Mouse (Mus musculus) kidney, embryonic 16.5 days (tissue): ENCODE measurements at regions not wholly inside any gene's neighbourhood (a gene's known extent, or its start where the extent isn't known, plus 50 kb on each side); places are given as distances from the start of the nearest gene placed in this dataset.

ENCODE experiments used
- ATAC-seq: fragments of 200-750 bp; cut with Nextera tagmentation; 2 replicates; pipeline ENCODE4 v1.8.0; 2017; ENCODE audit warnings: moderate TSS enrichment; ENCODE audit not compliant: low FRiP score, low TSS enrichment
- H3K27ac ChIP-seq: fragments of 300-500 bp; sonication (generic); 2 replicates; pipeline ENCODE4 v1.5.1; 2014; ENCODE audit warnings: low read length
- H3K27me3 ChIP-seq: fragments of 300-500 bp; sonication (generic); 2 replicates; pipeline ENCODE4 v1.6.1; 2014; ENCODE audit warnings: low read length, control low read depth, mixed read lengths; ENCODE audit not compliant: insufficient read depth
- H3K36me3 ChIP-seq: fragments of 300-500 bp; sonication (generic); 2 replicates; pipeline ENCODE4 v1.6.1; 2014; ENCODE audit warnings: low read length, control low read depth, mixed read lengths; ENCODE audit not compliant: insufficient read depth
- H3K4me1 ChIP-seq: fragments of 300-500 bp; sonication (generic); 2 replicates; pipeline ENCODE4 v1.6.1; 2014; ENCODE audit warnings: low read length, control low read depth, mixed read lengths; ENCODE audit not compliant: insufficient read depth
- H3K4me2 ChIP-seq: fragments of 300-500 bp; sonication (generic); replicated peaks from 2 replicates; pipeline ENCODE4 v1.6.1; 2014; ENCODE audit warnings: low read depth, low read length
- H3K4me3 ChIP-seq: fragments of 300-500 bp; sonication (generic); 2 replicates; pipeline ENCODE4 v1.5.1; 2014; ENCODE audit warnings: mild to moderate bottlenecking, low read length
- H3K9ac ChIP-seq: fragments of 300-500 bp; sonication (generic); replicated peaks from 2 replicates; pipeline ENCODE4 v1.6.1; 2014; ENCODE audit warnings: low read length
- H3K9me3 ChIP-seq: fragments of 300-500 bp; sonication (generic); 2 replicates; pipeline ENCODE4 v1.6.1; 2016; ENCODE audit warnings: low read length, control low read depth
- WGBS: fragments of 180-500 bp; shearing (Covaris S2); extraction: QIAGEN DNeasy Blood & Tissue Kit; methylation state at CpG from one replicate; pipeline ENCODE4 v1.1.7; 2014; 5-methylcytosine and 5-hydroxymethylcytosine counted together

- no peaks in the 10 kb centered on the region for H3K4me1 ChIP-seq
- no peak overlapping the region for H3K9ac ChIP-seq
- WGBS, result 77% methylated on average over 3 of the region's 3 CpGs
- H3K27ac ChIP-seq, result no peak overlapping the region
- no peak for ATAC-seq
- H3K4me3 ChIP-seq, result no peak overlapping the region
- H3K27me3 ChIP-seq, result no peaks in the 10 kb centered on the region
- H3K4me2 ChIP-seq, result no peak overlapping the region
- no peaks in the 10 kb centered on the region for H3K36me3 ChIP-seq
- no peaks in the 10 kb centered on the region for H3K9me3 ChIP-seq
These were observed 334.9 kb upstream of the Api5 start for GRCm38 (mm10) chr2:94772801-94773200.

- Histone ChIP-seq H3K4me3 (no peak overlapping the region), H3K27me3 (no peaks in the 10 kb centered on the region), H3K4me1 (no peaks in the 10 kb centered on the region), H3K27ac (no peak overlapping the region), H3K36me3 (no peaks in the 10 kb centered on the region), H3K4me2 (no peak overlapping the region), H3K9me3 (no peaks in the 10 kb centered on the region), H3K9ac (no peak overlapping the region)
- ATAC-seq, result no peak
- WGBS, result 69% methylated on average over 4 of the region's 4 CpGs
These were observed 334.3 kb upstream of the Api5 start for GRCm38 (mm10) chr2:94772268-94772667.

- no peaks in the 10 kb centered on the region for H3K4me1 ChIP-seq
- no peak overlapping the region for H3K9ac ChIP-seq
- H3K4me3 ChIP-seq, result no peak overlapping the region
- H3K9me3 ChIP-seq, result 0 out of 2 replicates have a peak, but pooled peaks cover 5% of the 10 kb centered on the region
- ATAC-seq, result no peak
- no peak overlapping the region for H3K4me2 ChIP-seq
- no peaks in the 10 kb centered on the region for H3K36me3 ChIP-seq
- no peak overlapping the region for H3K27ac ChIP-seq
- WGBS, result 93% methylated on average over 2 of the region's 2 CpGs
- no peaks in the 10 kb centered on the region for H3K27me3 ChIP-seq
These were observed 328.6 kb upstream of the Api5 start for GRCm38 (mm10) chr2:94766524-94766923.

- 36% methylated on average over 8 of the region's 8 CpGs for WGBS
- Histone ChIP-seq H3K4me2 (no peak overlapping the region), H3K27me3 (no peaks in the 10 kb centered on the region), H3K27ac (no peak overlapping the region), H3K9ac (no peak overlapping the region), H3K4me3 (no peak overlapping the region), H3K9me3 (0 out of 2 replicates have a peak, but pooled peaks cover 5% of the 10 kb centered on the region), H3K4me1 (no peaks in the 10 kb centered on the region), H3K36me3 (no peaks in the 10 kb centered on the region)
- no peak for ATAC-seq
These were observed 327.0 kb upstream of the Api5 start for GRCm38 (mm10) chr2:94764852-94765435.

- H3K9ac ChIP-seq, result no peak overlapping the region
These were observed 326.5 kb upstream of the Api5 start for GRCm38 (mm10) chr2:94764451-94764850.

GRCm38 (mm10) chr2:94748161-94748711 is 310.3 kb upstream of the Api5 start:
- Histone ChIP-seq H3K9me3 (no peaks in the 10 kb centered on the region), H3K27ac (no peak overlapping the region), H3K27me3 (no peaks in the 10 kb centered on the region), H3K4me1 (no peaks in the 10 kb centered on the region), H3K4me3 (no peak overlapping the region), H3K36me3 (no peaks in the 10 kb centered on the region), H3K4me2 (no peak overlapping the region), H3K9ac (no peak overlapping the region)
- ATAC-seq, result no peak
- WGBS, result 85% methylated on average over 3 of the region's 3 CpGs

More at GRCm38 (mm10) chr2:94764451-94764850, 326.5 kb upstream of the Api5 start:
- Histone ChIP-seq H3K4me3 (no peak overlapping the region), H3K27ac (no peak overlapping the region), H3K9me3 (0 out of 2 replicates have a peak, but pooled peaks cover 5% of the 10 kb centered on the region), H3K4me2 (no peak overlapping the region), H3K4me1 (no peaks in the 10 kb centered on the region), H3K27me3 (no peaks in the 10 kb centered on the region), H3K36me3 (no peaks in the 10 kb centered on the region)
- no peak for ATAC-seq
- 28% methylated on average over 3 of the region's 3 CpGs for WGBS

- Histone ChIP-seq H3K36me3 (no peaks in the 10 kb centered on the region), H3K4me1 (0 out of 2 replicates have a peak, but pooled peaks cover 7% of the 10 kb centered on the region), H3K9ac (no peak overlapping the region), H3K27ac (no peak overlapping the region), H3K27me3 (no peaks in the 10 kb centered on the region), H3K9me3 (no peaks in the 10 kb centered on the region), H3K4me2 (no peak overlapping the region), H3K4me3 (no peak overlapping the region)
- WGBS, result 45% methylated on average over 5 of the region's 5 CpGs
- ATAC-seq, result peak; percentile 86
These were observed 291.9 kb upstream of the Api5 start for GRCm38 (mm10) chr2:94729791-94730190.

GRCm38 (mm10) chr2:94699383-94699782 is 261.4 kb upstream of the Api5 start:
- no peak for ATAC-seq
- Histone ChIP-seq H3K9ac (no peak overlapping the region), H3K9me3 (no peaks in the 10 kb centered on the region), H3K4me1 (no peaks in the 10 kb centered on the region), H3K36me3 (no peaks in the 10 kb centered on the region), H3K4me2 (no peak overlapping the region), H3K27ac (no peak overlapping the region), H3K4me3 (no peak overlapping the region), H3K27me3 (no peaks in the 10 kb centered on the region)
- WGBS, result 62% methylated on average over 1 of the region's 1 CpGs

GRCm38 (mm10) chr2:94695212-94695611 is 257.3 kb upstream of the Api5 start:
- WGBS, result 82% methylated on average over 3 of the region's 3 CpGs
- H3K9me3 ChIP-seq, result no peaks in the 10 kb centered on the region
- H3K4me1 ChIP-seq, result peaks cover 3% of the 10 kb centered on the region; the same call in 1 of the 2 replicates
- no peaks in the 10 kb centered on the region for H3K36me3 ChIP-seq
- H3K4me2 ChIP-seq, result no peak overlapping the region
- H3K9ac ChIP-seq, result no peak overlapping the region
- no peak for ATAC-seq
- H3K27ac ChIP-seq, result no peak overlapping the region
- no peak overlapping the region for H3K4me3 ChIP-seq
- H3K27me3 ChIP-seq, result no peaks in the 10 kb centered on the region

GRCm38 (mm10) chr2:94690560-94690959 is 252.6 kb upstream of the Api5 start:
- Histone ChIP-seq H3K4me2 (no peak overlapping the region), H3K36me3 (no peaks in the 10 kb centered on the region), H3K4me3 (no peak overlapping the region), H3K4me1 (peaks cover 8% of the 10 kb centered on the region; the same call in 1 of the 2 replicates), H3K9me3 (no peaks in the 10 kb centered on the region), H3K9ac (no peak overlapping the region), H3K27me3 (no peaks in the 10 kb centered on the region), H3K27ac (no peak overlapping the region)
- no peak for ATAC-seq
- 18% methylated on average over 4 of the region's 4 CpGs for WGBS
